Mouse (Mus musculus) gastrocnemius, postnatal 36 days (tissue): ENCODE data around the gene Ttc23. TPM values are rescaled to one million over a fixed set of nuclear protein-coding genes. Genes with fewer than 3 reads are reported as not detected.

Experiments
- DNase-seq, 2 experiments: peaks; one replicate each; pipeline ENCODE4 v3.0.0; 2022
- intact Hi-C: fragments of 180-260 bp; cut with DNase I; formaldehyde crosslinking; loops from one replicate; pipeline ENCODE4 v1.15.1; 2025
- total RNA-seq, 2 experiments: library from RNA; stranded (reverse); gene quantifications; 2 replicates each; pipeline ENCODE4 v1.2.3; 2021

The Ttc23 gene
- total RNA-seq, 2 experiments from 2014 or later = 18.3 to 18.9 TPM

GRCm38 (mm10) chr7:67644291-67644690 is 2.9 kb upstream of the Ttc23 start:
- DNase-seq = no peak
- intact Hi-C loops = no loop called here

DNA sequence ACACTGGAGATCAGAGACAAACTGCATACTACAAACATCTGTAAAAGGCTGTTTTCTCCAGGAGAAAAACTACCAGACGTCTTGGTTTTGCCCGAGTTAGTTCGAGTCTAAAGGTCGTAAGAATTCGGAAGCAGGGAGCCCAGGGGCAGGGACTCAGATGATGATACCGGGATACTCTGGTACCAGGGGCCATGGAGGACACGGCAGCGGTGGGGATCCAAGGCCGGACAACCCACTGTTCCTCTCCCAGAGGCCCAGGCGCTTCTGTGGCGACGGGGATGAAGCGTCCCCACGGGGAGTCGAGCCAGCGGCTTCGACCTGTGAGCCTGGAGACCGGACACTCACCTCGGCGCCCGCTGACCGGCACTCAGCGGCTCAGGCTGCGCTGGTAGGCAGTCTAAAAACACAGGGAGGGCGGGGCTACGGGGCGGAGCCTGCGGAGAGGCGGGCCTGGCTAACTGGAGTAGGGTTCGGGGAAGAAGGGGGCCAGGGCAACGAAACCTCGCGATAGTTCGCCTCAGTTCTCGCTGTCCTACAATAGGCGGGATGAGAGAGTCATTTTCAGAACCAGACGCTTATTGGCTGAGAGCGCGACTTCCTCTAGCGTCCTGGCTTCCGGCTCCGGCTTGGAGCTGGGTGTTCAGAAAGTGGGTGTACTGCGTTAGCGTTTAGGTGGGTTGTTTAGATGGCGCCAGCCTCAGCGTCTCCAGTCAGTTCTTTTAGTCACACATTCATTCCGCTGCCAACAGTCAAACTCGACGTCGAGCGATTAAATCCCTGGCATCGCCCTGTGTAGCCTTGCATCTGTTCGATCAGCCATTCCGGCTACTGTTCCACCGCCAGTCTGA is 2.2 kb upstream of the Ttc23 start, which contains the start of gene Lrrc28:
Gene Lrrc28 (minus strand): TSS at position 436 of the 848 bp plus-strand sequence.
- intact Hi-C loops = no loop called here
- peak; percentile 98 to 99 for DNase-seq

DNA sequence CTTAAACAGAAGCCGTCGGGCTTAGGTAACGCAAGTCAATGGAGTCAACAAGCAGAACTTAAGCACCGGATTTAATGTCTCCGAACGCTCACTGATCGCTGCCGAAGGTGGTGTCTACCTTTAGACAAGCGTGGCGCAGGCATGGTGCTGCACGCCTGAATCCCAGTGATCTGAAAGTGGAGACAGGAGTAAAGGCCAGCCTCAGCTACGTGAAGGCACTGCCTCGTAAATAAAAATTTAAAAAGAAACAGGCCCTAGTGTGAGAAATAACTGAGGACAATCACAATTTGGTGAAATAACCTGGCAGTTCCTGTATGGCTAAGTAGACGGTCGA is 1.6 kb upstream of the Ttc23 start:
- no peak for DNase-seq
- intact Hi-C loops = no loop called here

- no peak for DNase-seq
- intact Hi-C loops = no loop called here
Measured at GRCm38 (mm10) chr7:67646131-67646530, 1.1 kb upstream of the Ttc23 start.

DNA sequence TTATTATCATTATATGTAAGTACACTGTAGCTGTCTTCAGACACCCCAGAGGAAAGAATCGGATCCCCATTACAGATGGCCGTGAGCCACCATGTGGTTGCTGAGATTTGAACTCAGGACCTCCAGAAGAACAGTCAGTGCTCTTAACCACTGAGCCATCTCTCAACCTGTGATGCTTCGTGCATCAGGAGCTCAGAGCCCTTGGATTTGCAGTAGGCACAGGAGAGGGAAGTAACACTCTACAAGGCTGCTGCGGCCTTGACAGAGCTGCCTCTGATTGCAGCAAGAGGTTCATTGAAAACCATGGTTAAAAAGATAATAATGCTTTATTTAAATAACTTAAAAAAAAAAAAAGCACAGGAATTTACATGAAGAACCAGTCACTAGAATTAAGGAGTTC is 1.2 kb downstream of the Ttc23 start:
- no peak for DNase-seq
- intact Hi-C loops = no loop called here

- intact Hi-C loops = no loop called here
- DNase-seq = no peak
Measured at GRCm38 (mm10) chr7:67652211-67652610, 5.0 kb downstream of the Ttc23 start.

- intact Hi-C loops = no loop called here
- no peak for DNase-seq
Measured at GRCm38 (mm10) chr7:67654668-67655067, 7.5 kb downstream of the Ttc23 start.

GRCm38 (mm10) chr7:67655186-67655585 is 8.0 kb downstream of the Ttc23 start:
- intact Hi-C loops = no loop called here
- DNase-seq = no peak

- DNase-seq = no peak
- intact Hi-C loops = no loop called here
Measured at GRCm38 (mm10) chr7:67658110-67658509, 10.9 kb downstream of the Ttc23 start.

GRCm38 (mm10) chr7:67662424-67662823 is 15.2 kb downstream of the Ttc23 start:
- intact Hi-C loops = no loop called here
- no peak for DNase-seq

DNA sequence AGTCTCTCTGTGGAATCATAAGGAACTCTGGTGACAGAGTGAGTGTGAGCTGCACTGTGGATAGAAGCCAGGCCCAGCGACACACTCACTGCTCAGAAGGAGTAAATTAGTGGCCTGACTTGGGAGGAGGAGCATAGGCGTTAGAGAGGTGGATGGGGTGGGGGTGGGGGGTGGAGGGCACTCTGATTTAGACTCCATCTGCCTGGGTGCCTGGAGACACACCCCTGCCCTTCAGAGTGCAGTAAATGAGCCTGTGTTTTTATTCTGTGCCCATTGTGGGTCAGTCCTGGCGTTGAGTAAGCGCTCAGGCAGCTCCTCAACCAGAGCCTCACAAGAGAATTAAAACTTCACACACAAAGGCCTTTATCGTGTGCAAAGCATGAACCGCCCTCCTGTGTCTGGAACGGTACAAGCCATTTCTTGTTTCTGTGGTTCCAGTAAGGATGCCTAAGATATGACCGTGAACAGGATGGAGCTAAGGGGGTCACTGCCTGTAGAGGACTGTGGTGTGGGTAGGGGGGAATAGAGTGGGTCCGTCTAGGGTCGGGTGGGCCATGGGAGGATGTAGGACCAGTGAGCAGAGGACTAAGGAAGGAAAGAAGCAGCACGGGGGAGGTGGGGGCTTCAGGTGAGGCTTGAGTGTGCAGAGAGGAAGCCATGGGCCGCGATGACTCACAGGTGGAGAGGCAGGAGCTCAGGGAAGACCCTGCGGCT is 16.9 kb downstream of the Ttc23 start:
- no peak for DNase-seq
- intact Hi-C loops = no loop called here

- DNase-seq = no peak
Measured at GRCm38 (mm10) chr7:67670965-67671364, 23.8 kb downstream of the Ttc23 start.

DNA sequence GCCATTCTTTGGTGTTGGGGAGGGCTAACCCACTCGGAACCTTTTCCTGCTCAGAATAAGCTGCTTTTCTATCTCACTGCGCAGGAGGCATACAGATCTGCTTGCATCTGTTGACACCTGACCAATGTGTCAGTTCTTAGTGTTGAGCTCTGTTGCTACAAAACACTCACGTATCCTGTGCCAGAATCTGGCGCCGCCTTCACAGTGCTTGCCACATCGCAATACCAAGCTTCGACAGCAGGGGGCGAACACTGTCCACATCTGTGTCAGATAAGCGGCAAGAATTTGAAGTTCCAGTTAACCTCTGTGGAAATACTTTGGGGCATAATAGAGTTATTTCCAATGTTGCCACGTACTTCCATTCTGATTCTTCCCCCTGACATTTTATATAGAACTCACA is 25.4 kb downstream of the Ttc23 start:
- intact Hi-C loops = loop anchor here (1.0 to 10.0 kb wide), 3 partner anchors 28 to 282 kb away; partner anchors contain the start of genes Igf1r and Synm

More at GRCm38 (mm10) chr7:67670965-67671364, 23.8 kb downstream of the Ttc23 start:
- intact Hi-C loops = loop anchor here (10.0 kb wide), 1 partner anchor 284 kb away; the partner anchor contains the start of gene Igf1r

GRCm38 (mm10) chr7:67673656-67674055 is 26.4 kb downstream of the Ttc23 start:
- DNase-seq = no peak
- intact Hi-C loops = loop anchor here (2.0 to 10.0 kb wide), 2 partner anchors 27 to 281 kb away; partner anchors contain the start of gene Igf1r

More for the DNA sequence above, 25.4 kb downstream of the Ttc23 start:
- peak; percentile 94 to 99 for DNase-seq

DNA sequence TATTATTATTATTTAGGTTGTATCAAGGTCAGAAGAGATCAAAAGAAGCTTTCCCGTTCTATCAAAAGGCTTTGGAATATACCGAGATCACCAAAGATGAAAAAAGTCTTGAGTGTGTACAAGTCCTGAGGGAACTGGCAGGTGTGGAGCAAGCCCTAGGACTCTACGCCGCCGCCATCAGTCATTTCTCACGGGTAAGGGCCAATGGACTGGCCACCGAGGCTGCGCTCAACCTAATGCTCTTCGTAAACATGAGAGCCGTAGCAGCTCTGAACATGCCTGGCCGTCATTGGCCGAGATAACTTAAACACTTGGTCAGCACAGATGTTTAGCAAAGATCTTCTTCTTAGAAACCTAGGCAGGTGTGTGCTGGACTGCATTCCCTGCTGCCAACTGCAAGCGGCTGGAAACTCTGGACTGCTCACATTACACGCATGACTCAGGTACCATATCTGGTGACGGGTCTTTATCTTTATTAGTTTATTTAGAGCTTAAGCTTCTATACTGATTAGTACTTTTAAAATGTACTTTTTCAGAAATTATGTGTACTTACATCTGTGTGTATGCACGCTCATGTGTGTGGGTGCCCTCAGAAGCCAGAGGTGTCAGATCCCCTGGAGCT is 31.8 kb downstream of the Ttc23 start:
- intact Hi-C loops = loop anchor here (10.0 kb wide), 1 partner anchor 276 kb away; the partner anchor contains the start of gene Igf1r
- no peak for DNase-seq

GRCm38 (mm10) chr7:67681078-67681477 is 33.9 kb downstream of the Ttc23 start:
- intact Hi-C loops = no loop called here
- DNase-seq = no peak

DNA sequence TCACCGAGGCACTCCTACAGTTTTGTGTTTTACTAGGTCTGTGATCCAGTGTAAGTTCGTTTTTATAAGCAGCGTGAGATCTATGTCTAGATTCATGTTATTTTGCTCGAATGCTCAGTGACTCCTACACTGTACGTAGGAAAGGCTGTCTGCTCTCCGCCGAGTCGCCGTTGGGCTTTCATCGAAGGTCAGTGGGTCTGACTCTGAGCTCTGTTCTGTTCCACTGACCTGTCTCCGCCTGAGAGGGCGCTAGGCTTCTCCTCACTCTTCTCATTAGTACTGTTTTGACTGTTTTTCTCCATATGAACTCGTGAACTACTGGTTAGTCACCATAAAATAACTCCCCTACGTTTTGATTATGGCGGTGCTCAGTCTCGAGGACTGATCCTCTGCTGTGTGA is 35.8 kb downstream of the Ttc23 start:
- intact Hi-C loops = no loop called here

DNA sequence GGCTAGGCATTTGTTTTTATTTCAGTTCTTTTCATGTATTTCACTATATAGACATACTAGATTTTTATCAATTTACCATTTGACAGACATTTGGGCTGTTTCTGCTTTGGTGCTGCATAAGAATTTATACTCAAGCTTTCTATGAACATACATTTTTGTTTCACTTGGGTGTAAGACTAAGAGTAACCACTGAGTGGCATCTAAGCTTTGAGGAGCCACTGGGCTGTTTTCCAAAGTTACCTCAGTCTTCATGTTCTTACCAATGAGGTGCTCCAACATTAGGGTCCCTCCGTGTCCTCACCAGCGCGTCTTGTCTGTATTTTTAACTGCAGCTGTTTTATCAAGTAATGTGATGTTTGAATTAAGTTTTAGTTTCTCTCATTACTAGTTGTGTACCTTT is 39.3 kb downstream of the Ttc23 start:
- no peak for DNase-seq
- intact Hi-C loops = no loop called here

More for the DNA sequence above, 35.8 kb downstream of the Ttc23 start:
- no peak for DNase-seq

GRCm38 (mm10) chr7:67688281-67688680 is 41.1 kb downstream of the Ttc23 start:
- intact Hi-C loops = no loop called here
- no peak for DNase-seq

DNA sequence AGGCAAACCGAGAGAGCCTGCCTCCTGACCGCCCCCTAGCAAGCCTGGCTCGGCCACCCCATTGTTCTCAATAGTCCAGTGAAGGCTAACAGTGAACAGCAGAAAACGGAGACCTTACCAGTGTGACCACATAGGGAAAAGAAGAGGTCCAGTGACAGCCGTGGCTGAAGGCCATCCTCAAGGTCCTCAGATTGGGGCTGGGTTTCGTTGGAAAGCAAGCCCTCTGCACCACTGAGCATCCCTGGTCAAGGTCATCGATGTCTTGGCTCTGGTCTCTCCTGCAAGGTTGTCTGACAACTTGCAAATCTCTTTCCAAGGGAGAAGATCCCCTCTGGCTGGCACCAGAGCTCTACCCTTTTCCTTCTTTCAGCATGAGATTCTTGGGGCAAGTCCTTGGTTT is 42.6 kb downstream of the Ttc23 start:
- intact Hi-C loops = no loop called here
- DNase-seq = no peak

DNA sequence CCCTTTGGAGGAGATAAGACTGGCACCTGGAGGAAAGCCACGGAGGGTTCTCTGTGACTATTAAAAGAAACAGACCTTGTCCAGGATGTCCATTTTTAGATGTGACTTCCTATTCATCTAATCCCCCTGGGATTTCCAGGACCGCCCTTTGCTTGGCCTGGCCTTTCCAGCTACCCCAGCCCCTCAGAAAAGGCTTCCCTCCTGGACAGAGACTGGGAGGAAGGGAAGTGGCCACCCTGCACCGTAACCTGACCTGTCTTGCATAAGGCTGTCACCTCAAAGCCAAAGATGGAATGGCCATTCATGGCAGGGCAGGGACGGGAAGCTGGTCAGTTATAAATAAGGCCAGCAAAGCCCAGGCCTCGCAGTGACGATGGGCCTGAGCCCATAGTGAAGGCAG is 43.8 kb downstream of the Ttc23 start:
- peak in 1 of 2 experiments; percentile 32 for DNase-seq

More for the DNA sequence above, 43.8 kb downstream of the Ttc23 start:
- intact Hi-C loops = no loop called here
